Mouse (Mus musculus): ENCODE data around the gene C330021F23Rik.

The C330021F23Rik gene

GRCm38 (mm10) chr8:3587391-3588257 is 19.8 kb downstream of the C330021F23Rik start:
- DNase-seq (ENCODE audit: low spot score), result peak; percentile 75

DNA sequence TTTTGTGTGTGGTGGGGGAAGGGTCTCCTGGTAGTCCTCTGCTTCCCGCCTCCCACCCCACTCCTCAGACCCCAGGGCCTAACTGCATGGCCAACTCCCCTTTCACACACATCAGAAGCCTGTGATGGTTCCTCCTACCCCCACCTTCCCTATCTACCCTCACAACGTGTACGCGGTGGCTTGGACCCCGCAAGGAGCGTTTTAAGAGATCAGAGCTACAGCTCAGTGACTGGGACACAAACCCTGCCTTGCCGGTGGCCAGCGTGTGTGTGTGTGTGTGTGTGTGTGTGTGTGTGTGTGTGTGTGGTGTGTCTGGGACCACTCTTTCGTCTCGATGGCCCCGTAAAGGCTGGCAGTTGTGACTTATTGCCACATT is 20.5 kb downstream of the C330021F23Rik start:
- DNase-seq (ENCODE audit: low spot score), result no peak

DNA sequence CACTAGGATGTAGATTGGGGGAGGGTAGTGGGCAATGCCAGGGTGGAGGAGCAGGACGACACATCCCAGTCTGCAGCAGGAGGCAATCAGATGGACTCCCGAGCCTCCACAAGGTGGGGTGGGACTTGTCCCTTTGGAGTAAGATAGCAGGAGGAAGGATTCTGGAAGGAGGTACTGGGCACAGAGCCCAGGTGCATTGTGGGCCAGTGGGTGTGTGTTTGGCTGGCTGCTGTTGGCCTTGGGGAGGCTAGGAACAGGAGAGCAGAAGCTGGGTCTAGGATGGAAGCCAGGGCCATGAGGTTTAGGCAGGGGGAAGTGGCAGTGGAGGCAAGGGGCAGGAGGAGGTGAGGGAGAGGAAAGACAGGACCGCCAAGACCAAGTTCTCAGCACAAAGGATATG is 25.7 kb downstream of the C330021F23Rik start:
- DNase-seq (ENCODE audit: low spot score), result no peak

GRCm38 (mm10) chr8:3594466-3594865 is 26.7 kb downstream of the C330021F23Rik start:
- DNase-seq (ENCODE audit: low spot score), result no peak

DNA sequence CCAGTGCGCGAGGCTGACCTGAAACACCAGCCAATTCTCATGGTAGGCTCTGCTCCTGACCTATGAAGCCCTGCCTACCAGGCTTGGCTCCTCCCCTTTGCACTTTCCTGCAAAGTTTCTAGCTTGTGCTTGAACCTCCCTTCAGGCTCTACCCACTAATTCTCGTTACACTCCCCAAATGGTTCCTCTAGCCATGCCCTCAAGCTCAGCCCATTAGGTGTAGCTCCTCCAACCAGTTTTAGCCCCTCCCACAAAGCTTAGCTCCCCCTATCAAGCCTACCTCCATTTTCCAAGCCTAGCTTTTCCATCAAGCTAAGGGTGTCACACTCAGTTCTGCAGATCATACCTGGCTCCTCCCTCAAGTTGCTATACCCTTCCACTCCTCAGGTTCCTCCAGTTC is 30.3 kb downstream of the C330021F23Rik start:
- DNase-seq (ENCODE audit: low spot score), result no peak

- DNase-seq (ENCODE audit: low spot score), result no peak
Observed at GRCm38 (mm10) chr8:3599219-3599618, 31.4 kb downstream of the C330021F23Rik start.

- DNase-seq (ENCODE audit: low spot score), result no peak
Observed at GRCm38 (mm10) chr8:3600401-3600800, 32.6 kb downstream of the C330021F23Rik start.

DNA sequence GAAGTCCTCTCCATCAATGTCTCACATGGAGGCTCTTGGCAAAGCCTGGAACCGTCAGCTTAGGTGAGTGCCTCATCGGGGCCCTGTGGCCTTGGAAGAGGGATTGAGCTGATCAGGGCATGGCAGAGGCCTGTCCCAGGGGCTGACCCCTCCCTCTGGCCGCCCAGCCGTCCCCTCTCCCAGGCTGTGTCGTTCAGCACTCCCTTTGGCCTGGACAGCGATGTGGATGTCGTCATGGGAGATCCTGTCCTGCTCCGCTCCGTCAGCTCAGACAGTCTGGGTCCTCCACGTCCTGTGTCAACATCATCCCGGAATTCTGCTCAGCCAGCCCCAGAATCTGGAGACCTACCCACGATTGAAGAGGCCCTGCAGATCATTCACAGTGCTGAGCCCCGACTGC is 35.6 kb downstream of the C330021F23Rik start:
- no peak for DNase-seq (ENCODE audit: low spot score)

DNA sequence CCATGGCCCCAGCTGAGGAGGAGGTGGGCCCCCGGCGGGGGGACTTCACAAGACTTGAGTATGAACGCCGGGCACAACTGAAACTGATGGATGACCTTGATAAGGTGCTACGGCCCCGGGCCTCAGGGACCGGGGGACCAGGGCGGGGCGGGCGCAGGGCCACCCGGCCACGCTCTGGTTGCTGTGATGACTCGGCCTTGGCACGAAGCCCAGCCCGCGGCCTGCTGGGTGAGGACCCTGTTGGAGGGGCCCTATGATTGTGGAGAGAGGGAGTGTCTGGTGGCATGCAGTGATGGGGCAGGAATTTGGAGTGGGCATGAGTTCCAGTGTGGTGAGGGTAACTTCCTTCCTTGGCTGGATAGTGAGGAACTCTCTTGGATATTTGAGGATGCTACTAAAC is 38.8 kb downstream of the C330021F23Rik start:
- no peak for DNase-seq (ENCODE audit: low spot score)

- DNase-seq (ENCODE audit: low spot score), result no peak
Observed at GRCm38 (mm10) chr8:3607822-3608221, 40.0 kb downstream of the C330021F23Rik start.

DNA sequence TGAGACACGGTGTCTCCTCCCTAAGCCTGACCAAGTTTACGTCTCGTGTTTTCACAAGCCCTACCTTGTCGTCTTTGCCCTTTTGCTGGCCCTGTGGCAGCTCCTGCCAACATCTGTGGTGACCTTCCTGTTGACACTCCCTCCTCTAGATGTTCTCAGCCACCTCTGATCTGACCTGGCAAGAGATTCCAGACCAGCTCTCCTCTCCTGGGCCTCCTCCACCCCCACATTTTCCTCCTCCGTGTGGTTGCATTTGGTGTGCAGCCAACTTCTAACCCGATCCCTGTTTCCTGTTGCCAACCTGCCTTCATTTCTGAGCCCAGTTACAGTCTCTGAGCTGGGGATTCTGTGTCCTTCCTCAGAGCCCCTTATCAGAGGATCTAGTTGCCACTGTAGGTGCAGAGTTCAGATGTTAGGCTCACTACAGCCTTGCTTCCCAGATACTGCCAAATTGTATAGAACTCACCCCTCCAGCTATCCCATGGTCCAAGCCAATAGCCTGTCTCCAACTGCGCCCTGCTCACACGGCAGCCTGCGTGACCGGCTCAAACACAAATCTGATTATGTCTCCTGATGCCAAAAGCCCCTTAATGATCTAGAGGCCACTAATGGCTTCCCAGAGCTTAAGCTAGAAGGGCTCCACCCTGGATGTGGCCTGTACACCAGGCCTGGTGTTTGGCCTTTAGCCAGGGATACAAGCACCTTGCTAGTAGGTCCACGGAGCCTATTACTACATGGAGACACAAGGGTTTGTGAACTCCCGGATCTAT is 41.4 kb downstream of the C330021F23Rik start:
- DNase-seq (ENCODE audit: low spot score), result no peak

DNA sequence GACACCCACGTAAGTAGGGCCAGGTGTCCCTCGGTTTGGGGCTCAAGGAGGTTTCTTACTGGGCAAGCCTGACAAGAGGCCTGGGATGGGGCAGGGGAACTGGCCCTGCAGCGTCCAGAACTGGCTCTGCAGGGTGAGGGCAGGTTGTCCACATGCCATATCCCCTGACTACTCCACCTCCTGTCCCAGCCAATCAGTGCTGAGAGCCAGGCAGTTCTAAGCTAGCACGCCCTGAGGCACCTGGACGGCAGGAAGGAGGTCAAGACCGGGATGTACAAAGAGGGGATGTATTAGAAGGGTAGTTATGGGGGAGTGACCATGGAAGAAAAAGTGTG is 42.0 kb downstream of the C330021F23Rik start:
- DNase-seq (ENCODE audit: low spot score), result no peak

DNA sequence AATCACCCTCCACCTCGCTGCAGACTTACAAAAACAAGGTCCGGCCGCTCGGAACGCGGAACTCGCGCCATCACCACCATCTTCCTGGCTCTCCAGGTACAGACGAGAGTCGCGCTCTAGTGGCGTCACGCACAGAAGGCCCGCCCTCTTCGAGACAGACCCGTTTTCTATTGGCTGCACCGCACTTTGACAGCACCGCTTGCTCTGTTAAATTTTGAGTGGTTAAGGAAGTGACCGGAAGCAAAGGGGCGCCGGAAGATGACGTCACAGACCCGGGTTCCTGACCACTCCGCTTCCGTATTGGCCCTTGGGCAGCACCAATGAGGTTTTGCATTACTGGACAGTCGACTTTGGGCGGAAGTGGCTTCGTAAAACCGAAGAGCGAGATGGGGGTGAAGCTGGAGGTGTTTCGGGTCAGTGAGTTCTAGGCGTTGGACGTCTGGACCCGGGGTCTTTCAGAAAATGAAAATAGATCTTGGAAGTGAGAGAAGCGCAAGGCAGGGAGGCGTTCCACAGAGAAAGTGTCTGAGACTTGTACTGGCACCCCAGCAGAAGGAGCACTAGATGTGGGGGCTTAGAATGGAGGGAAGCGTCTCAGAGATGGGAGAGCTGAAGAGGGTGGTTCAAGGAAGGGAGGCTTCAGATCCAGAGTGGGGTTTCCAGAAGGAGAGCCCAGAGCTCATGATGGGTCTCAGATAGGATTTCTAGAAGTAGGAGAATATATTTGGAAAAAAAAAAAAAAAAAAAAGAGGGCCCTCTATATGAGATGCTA is 53.6 kb downstream of the C330021F23Rik start, which contains the start of the genes Xab2 and Pet100:
Xab2 (minus strand) TSS at position 118 of the 772 bp plus-strand sequence.
Pet100 (plus strand) TSS at position 350 of the 772 bp plus-strand sequence.
- peak; percentile 100 for DNase-seq (ENCODE audit: low spot score)

GRCm38 (mm10) chr8:3622119-3622518 is 54.3 kb downstream of the C330021F23Rik start:
- DNase-seq (ENCODE audit: low spot score), result no peak

DNA sequence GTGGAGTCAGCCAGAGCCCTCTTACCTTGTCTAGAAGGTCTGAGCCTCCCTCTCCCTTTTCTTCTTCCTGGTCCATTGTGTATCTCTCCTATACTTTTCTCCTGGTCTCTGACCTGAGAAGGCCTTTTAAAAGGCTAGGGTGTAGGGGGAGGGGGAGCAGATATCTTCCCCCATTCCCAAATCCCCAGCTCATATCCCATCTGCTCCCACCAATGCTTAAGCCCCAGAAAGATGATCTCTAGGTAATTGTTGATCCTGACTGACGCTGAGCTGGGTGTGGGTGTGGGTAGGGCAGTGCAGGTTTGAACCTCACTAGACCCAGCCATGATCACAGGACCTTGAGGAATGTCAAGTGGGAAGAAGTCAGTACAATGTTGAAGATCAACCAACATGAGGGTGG is 57.7 kb downstream of the C330021F23Rik start, which contains the start of gene Pcp2:
Pcp2 (minus strand) TSS at position 101 of the 400 bp plus-strand sequence.
- no peak for DNase-seq (ENCODE audit: low spot score)

- DNase-seq (ENCODE audit: low spot score), result no peak
Observed at GRCm38 (mm10) chr8:3626971-3627370, 59.2 kb downstream of the C330021F23Rik start.

GRCm38 (mm10) chr8:3628014-3628413 is 60.2 kb downstream of the C330021F23Rik start:
- DNase-seq (ENCODE audit: low spot score), result peak; percentile 55

DNA sequence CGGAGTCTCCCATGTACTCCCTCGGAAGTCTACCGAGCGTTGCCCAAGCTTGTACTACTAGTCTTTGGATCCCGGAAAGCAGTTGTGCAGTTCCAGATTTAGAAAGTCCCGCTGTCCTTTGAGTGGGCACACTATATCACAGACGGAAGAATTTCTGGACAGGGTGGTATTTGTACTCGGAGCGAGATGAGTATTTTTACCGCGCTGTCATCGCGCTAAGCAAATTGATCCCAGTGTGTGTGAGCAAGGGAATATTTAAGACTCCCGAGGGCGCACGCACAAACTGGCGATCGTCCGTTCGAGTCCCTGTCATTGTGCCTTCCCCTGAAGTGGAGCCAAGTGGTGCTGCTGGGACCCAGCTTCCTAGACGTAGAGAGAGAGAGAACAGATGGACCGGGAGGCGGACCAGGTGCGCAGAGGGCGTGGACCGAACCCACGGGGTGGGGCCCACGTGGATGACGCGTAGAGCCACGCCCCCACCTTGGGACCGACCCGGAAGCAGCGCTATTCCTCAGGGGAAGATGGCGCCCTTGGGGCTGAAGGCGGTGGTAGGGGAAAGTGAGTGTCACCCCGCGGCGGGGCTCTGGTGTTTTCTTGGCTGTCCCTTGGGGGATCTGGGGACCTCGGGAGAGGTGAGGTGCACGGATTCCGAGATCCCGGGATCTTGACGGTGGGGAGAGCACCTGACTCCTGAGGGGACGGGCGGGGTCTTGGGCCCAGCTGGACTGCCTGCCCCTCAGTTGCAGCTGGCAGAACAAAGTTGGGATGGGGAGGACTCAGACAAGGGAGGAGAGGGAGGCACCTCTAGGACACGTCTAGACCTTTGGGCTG is 63.1 kb downstream of the C330021F23Rik start, which contains the start of gene Stxbp2:
Stxbp2 (plus strand) TSS at position 309 of the 831 bp plus-strand sequence.
- peak; percentile 78 for DNase-seq (ENCODE audit: low spot score)

- DNase-seq (ENCODE audit: low spot score), result no peak
Observed at GRCm38 (mm10) chr8:3631478-3631875, 63.7 kb downstream of the C330021F23Rik start.
